Mouse (Mus musculus): Measurements from ENCODE around the gene Gpr141.

- TF ChIP-seq CTCF (IDR thresholded peaks at IDR 0.05; ENCODE audit: control insufficient read depth, insufficient read depth, insufficient replicate concordance, low read depth, low read length) (no peak), POLR2A (IDR thresholded peaks at IDR 0.05; ENCODE audit: control insufficient read depth, low read depth, low read length) (no peak)
These were observed 89.5 kb downstream of the Gpr141 start for GRCm38 (mm10) chr13:19734597-19734996.
